Mouse (Mus musculus) heart, adult 2 months (tissue): ENCODE measurements around the gene Olfr713.

Experiments used
- CTCF ChIP-seq: fragments of 200-600 bp; IDR thresholded peaks from 2 replicates; pipeline ENCODE4 v1.8.1; 2022; ENCODE audit warnings: antibody characterized with exemption, mild to moderate bottlenecking, moderate library complexity
- POLR2A ChIP-seq: fragments of 200-500 bp; IDR thresholded peaks from 2 replicates; pipeline ENCODE4 v1.6.1; 2011; ENCODE audit warnings: mild to moderate bottlenecking, low read depth, low read length, control low read depth; ENCODE audit not compliant: insufficient read depth

- TF ChIP-seq POLR2A = no peak
- TF ChIP-seq CTCF = no peak
Measured at GRCm38 (mm10) chr7:107043136-107043535, 12.2 kb downstream of the Olfr713 start.
